Mouse (Mus musculus) urinary bladder, postnatal 10 days (tissue): ENCODE measurements at regions not wholly inside any gene's neighbourhood (a gene's known extent, or its start where the extent isn't known, plus 50 kb on each side); places are given as distances from the start of the nearest gene placed in this dataset.

ENCODE experiments used
- DNase-seq: peaks from one replicate; pipeline ENCODE4 v3.0.0; 2022; ENCODE audit warnings: low spot score

GRCm38 (mm10) chr7:70217137-70217536 is 149.4 kb downstream of the Nr2f2 start:
- no peak for DNase-seq

- DNase-seq: no peak
Observed at GRCm38 (mm10) chr7:70213970-70214520, 152.5 kb downstream of the Nr2f2 start.

GRCm38 (mm10) chr7:70205900-70206299 is 160.6 kb downstream of the Nr2f2 start:
- DNase-seq: no peak

- no peak for DNase-seq
Observed at GRCm38 (mm10) chr7:70200188-70200587, 166.3 kb downstream of the Nr2f2 start.

- DNase-seq: no peak
Observed at GRCm38 (mm10) chr7:70178956-70179355, 187.6 kb downstream of the Nr2f2 start.

GRCm38 (mm10) chr7:70178006-70178405 is 188.5 kb downstream of the Nr2f2 start:
- DNase-seq: no peak

- DNase-seq: no peak
Observed at GRCm38 (mm10) chr7:70176686-70177259, 189.8 kb downstream of the Nr2f2 start.

- DNase-seq: no peak
Observed at GRCm38 (mm10) chr7:70176086-70176485, 190.4 kb downstream of the Nr2f2 start.

- no peak for DNase-seq
Observed at GRCm38 (mm10) chr7:70172431-70172830, 194.1 kb downstream of the Nr2f2 start.

- no peak for DNase-seq
Observed at GRCm38 (mm10) chr7:70171456-70171855, 195.1 kb downstream of the Nr2f2 start.

GRCm38 (mm10) chr7:70168080-70168479 is 198.5 kb downstream of the Nr2f2 start:
- DNase-seq: no peak

- no peak for DNase-seq
Observed at GRCm38 (mm10) chr7:70166081-70166480, 200.5 kb downstream of the Nr2f2 start.

GRCm38 (mm10) chr7:70165501-70165900 is 201.0 kb downstream of the Nr2f2 start:
- no peak for DNase-seq

GRCm38 (mm10) chr7:70164691-70165193 is 201.8 kb downstream of the Nr2f2 start:
- DNase-seq: no peak

GRCm38 (mm10) chr7:70158531-70158930 is 208.0 kb downstream of the Nr2f2 start:
- no peak for DNase-seq

- no peak for DNase-seq
Observed at GRCm38 (mm10) chr7:70144726-70145271, 221.7 kb downstream of the Nr2f2 start.

- no peak for DNase-seq
Observed at GRCm38 (mm10) chr7:70136837-70137236, 229.7 kb downstream of the Nr2f2 start.

- no peak for DNase-seq
Observed at GRCm38 (mm10) chr7:70135416-70135815, 231.1 kb downstream of the Nr2f2 start.

- DNase-seq: no peak
Observed at GRCm38 (mm10) chr7:70129963-70130362, 236.6 kb downstream of the Nr2f2 start.

GRCm38 (mm10) chr7:70122818-70123217 is 243.7 kb downstream of the Nr2f2 start:
- no peak for DNase-seq

GRCm38 (mm10) chr7:70119517-70119916 is 247.0 kb downstream of the Nr2f2 start:
- DNase-seq: no peak

GRCm38 (mm10) chr7:70118971-70119370 is 247.6 kb downstream of the Nr2f2 start:
- no peak for DNase-seq
